Mouse (Mus musculus): ENCODE results near the gene Zfp90. TPM values are rescaled to one million over a fixed set of nuclear protein-coding genes. Genes with fewer than 3 reads are reported as not detected.
A peak's percentile ranks its signal among the peaks of the same experiment; 100 is the strongest.

The Zfp90 gene
- total RNA-seq, 2 experiments from 2014 or later = 6.2 to 10.2 TPM

- ATAC-seq (replicated peaks; ENCODE audit: poor library complexity) = peak; percentile 91
These were observed 17.9 kb downstream of the Zfp90 start for GRCm38 (mm10) chr8:106432954-106433570.

GRCm38 (mm10) chr8:106433667-106434066 lies 18.5 kb downstream of the Zfp90 start:
- ATAC-seq (replicated peaks; ENCODE audit: poor library complexity) = no peak

GRCm38 (mm10) chr8:106437781-106438180 lies 22.7 kb downstream of the Zfp90 start:
- ATAC-seq (replicated peaks; ENCODE audit: poor library complexity) = no peak

- ATAC-seq (replicated peaks; ENCODE audit: poor library complexity) = no peak
These were observed 25.0 kb downstream of the Zfp90 start for GRCm38 (mm10) chr8:106440146-106440545.

- no peak for ATAC-seq (replicated peaks; ENCODE audit: poor library complexity)
These were observed 27.6 kb downstream of the Zfp90 start for GRCm38 (mm10) chr8:106442740-106443139.

- no peak for ATAC-seq (replicated peaks; ENCODE audit: poor library complexity)
These were observed 36.4 kb downstream of the Zfp90 start for GRCm38 (mm10) chr8:106451301-106452085.

GRCm38 (mm10) chr8:106452701-106453481 lies 37.8 kb downstream of the Zfp90 start:
- ATAC-seq (replicated peaks; ENCODE audit: poor library complexity) = no peak

- ATAC-seq (replicated peaks; ENCODE audit: poor library complexity) = no peak
These were observed 38.9 kb downstream of the Zfp90 start for GRCm38 (mm10) chr8:106454036-106454435.

- no peak for ATAC-seq (replicated peaks; ENCODE audit: poor library complexity)
These were observed 47.0 kb downstream of the Zfp90 start for GRCm38 (mm10) chr8:106462131-106462530.

- no peak for ATAC-seq (replicated peaks; ENCODE audit: poor library complexity)
These were observed 48.7 kb downstream of the Zfp90 start for GRCm38 (mm10) chr8:106463795-106464194.

- no peak for ATAC-seq (replicated peaks; ENCODE audit: poor library complexity)
These were observed 54.4 kb downstream of the Zfp90 start for GRCm38 (mm10) chr8:106469485-106469884.

GRCm38 (mm10) chr8:106474001-106474400 lies 58.9 kb downstream of the Zfp90 start:
- no peak for ATAC-seq (replicated peaks; ENCODE audit: poor library complexity)

Other genes with a start within 250 kb of the Zfp90 start
- 25.3 and 32.8 TPM in 2 replicates for gene Slc7a6, start 246.5 kb upstream of the Zfp90 start, total RNA-seq (2015)
- 20.8 and 27.6 TPM in 2 replicates for gene Slc7a6, start 246.5 kb upstream of the Zfp90 start, total RNA-seq (2017)
- 43.4 and 54.2 TPM in 2 replicates for gene Slc7a6os, start 204.4 kb upstream of the Zfp90 start, total RNA-seq (2015)
- gene Slc7a6os, start 204.4 kb upstream of the Zfp90 start, total RNA-seq (2017) = 39.5 and 47.7 TPM in 2 replicates
- 14.6 and 16.2 TPM in 2 replicates for gene Prmt7, start 204.4 kb upstream of the Zfp90 start, total RNA-seq (2015)
- 41.0 and 45.8 TPM in 2 replicates for gene Prmt7, start 204.4 kb upstream of the Zfp90 start, total RNA-seq (2017)
- gene Smpd3, start 77.3 kb upstream of the Zfp90 start, total RNA-seq (2015) = not detected in 2 replicates
- gene Smpd3, start 77.3 kb upstream of the Zfp90 start, total RNA-seq (2017) = not detected in 2 replicates
- gene 6030452D12Rik, start 85.2 kb downstream of the Zfp90 start, total RNA-seq (2015) = not detected in 2 replicates
- gene 6030452D12Rik, start 85.2 kb downstream of the Zfp90 start, total RNA-seq (2017) = not detected in 2 replicates
- not detected in 2 replicates for gene Cdh3, start 95.6 kb downstream of the Zfp90 start, total RNA-seq (2015)
- gene Cdh3, start 95.6 kb downstream of the Zfp90 start, total RNA-seq (2017) = not detected in 2 replicates
- 111 and 130 TPM in 2 replicates for gene Gm10073, start 158.1 kb downstream of the Zfp90 start, total RNA-seq (2015)
- gene Gm10073, start 158.1 kb downstream of the Zfp90 start, total RNA-seq (2017) = 8.4 and 9.5 TPM in 2 replicates
- gene Cdh1, start 188.0 kb downstream of the Zfp90 start, total RNA-seq (2015) = 0.42 and 1.2 TPM in 2 replicates
- 0.62 and 1.3 TPM in 2 replicates for gene Cdh1, start 188.0 kb downstream of the Zfp90 start, total RNA-seq (2017)